Mouse (Mus musculus) forebrain, embryonic 12.5 days (tissue): ENCODE measurements around the gene Supt5. TPM values are rescaled to one million over a fixed set of nuclear protein-coding genes. Genes with fewer than 3 reads are reported as not detected.
A peak's percentile ranks its signal among the peaks of the same experiment; 100 is the strongest.

Experiments
- ATAC-seq: fragments of 200-750 bp; cut with Nextera tagmentation; 2 replicates; pipeline ENCODE4 v1.8.0; 2017; ENCODE audit warnings: moderate TSS enrichment; ENCODE audit not compliant: low FRiP score
- H3K27ac ChIP-seq: fragments of 300-500 bp; sonication (generic); 2 replicates; pipeline ENCODE4 v1.5.1; 2016; ENCODE audit warnings: mild to moderate bottlenecking
- H3K27me3 ChIP-seq: fragments of 300-500 bp; sonication (generic); 2 replicates; pipeline ENCODE4 v1.6.1; 2016; ENCODE audit warnings: mild to moderate bottlenecking
- H3K36me3 ChIP-seq: fragments of 300-500 bp; sonication (generic); replicated peaks from 2 replicates; pipeline ENCODE4 v1.6.1; 2016; ENCODE audit warnings: mild to moderate bottlenecking
- H3K4me1 ChIP-seq: fragments of 300-500 bp; sonication (generic); 2 replicates; pipeline ENCODE4 v1.6.1; 2016
- H3K4me2 ChIP-seq: fragments of 300-500 bp; sonication (generic); 2 replicates; pipeline ENCODE4 v1.6.1; 2016; ENCODE audit warnings: mild to moderate bottlenecking, moderate library complexity
- H3K4me3 ChIP-seq: fragments of 300-500 bp; sonication (generic); replicated peaks from 2 replicates; pipeline ENCODE4 v1.5.1; 2016; ENCODE audit warnings: mild to moderate bottlenecking
- H3K9ac ChIP-seq: fragments of 300-500 bp; sonication (generic); 2 replicates; pipeline ENCODE4 v1.6.1; 2016; ENCODE audit warnings: mild to moderate bottlenecking
- H3K9me3 ChIP-seq: fragments of 300-500 bp; sonication (generic); 2 replicates; pipeline ENCODE4 v1.6.1; 2016
- WGBS: fragments of 180-500 bp; shearing (Covaris S2); methylation state at CpG from one replicate; pipeline ENCODE4 v1.1.7; 2016; 5-methylcytosine and 5-hydroxymethylcytosine counted together
- polyA plus RNA-seq: library from polyadenylated mRNA; unstranded; fragments of >200 nt; fragmentation: Nextera tagmentation; extraction: Ambion mirVana; gene quantifications from 2 replicates; pipeline ENCODE4 v1.2.1, GENCODE M21; 2016

Supt5 gene
- polyA plus RNA-seq, 1 experiment from 2014 or later, result 106 TPM

- Histone ChIP-seq H3K36me3 (peaks cover 66% of the 10 kb centered on the region), H3K9ac (peak overlapping the region; percentile 25; the same call in 1 of the 2 replicates), H3K4me1 (peaks cover 22% of the 10 kb centered on the region), H3K27me3 (no peaks in the 10 kb centered on the region), H3K4me2 (peak overlapping the region; percentile 2; the same call in 1 of the 2 replicates), H3K27ac (peak overlapping the region; percentile 68), H3K9me3 (no peaks in the 10 kb centered on the region), H3K4me3 (no peak overlapping the region)
- ATAC-seq, result peak; percentile 34; the same call in 1 of the 2 replicates
- 0% methylated on average over 5 of the region's 5 CpGs for WGBS
These were observed 19.4 kb upstream of the Supt5 start for GRCm38 (mm10) chr7:28357984-28358383.

- H3K27me3 ChIP-seq, result no peaks in the 10 kb centered on the region
- H3K9ac ChIP-seq, result no peak overlapping the region
- no peak overlapping the region for H3K4me2 ChIP-seq
- H3K36me3 ChIP-seq, result peaks cover 63% of the 10 kb centered on the region
- H3K27ac ChIP-seq, result peak overlapping the region; percentile 68
- ATAC-seq, result peak; percentile 28; the same call in 1 of the 2 replicates
- 3% methylated on average over 5 of the region's 5 CpGs for WGBS
- H3K4me1 ChIP-seq, result peaks cover 24% of the 10 kb centered on the region
- H3K9me3 ChIP-seq, result no peaks in the 10 kb centered on the region
- no peak overlapping the region for H3K4me3 ChIP-seq
These were observed 18.4 kb upstream of the Supt5 start for GRCm38 (mm10) chr7:28356981-28357380.

- H3K4me3 ChIP-seq, result no peak overlapping the region
- peaks cover 50% of the 10 kb centered on the region for H3K36me3 ChIP-seq
- H3K4me2 ChIP-seq, result no peak overlapping the region
- no peak for ATAC-seq
- 90% methylated on average over 3 of the region's 3 CpGs for WGBS
- H3K9ac ChIP-seq, result no peak overlapping the region
- H3K4me1 ChIP-seq, result peaks cover 33% of the 10 kb centered on the region
- H3K9me3 ChIP-seq, result no peaks in the 10 kb centered on the region
- no peak overlapping the region for H3K27ac ChIP-seq
- H3K27me3 ChIP-seq, result no peaks in the 10 kb centered on the region
These were observed 16.7 kb upstream of the Supt5 start for GRCm38 (mm10) chr7:28355221-28355620.

- H3K9me3 ChIP-seq, result no peaks in the 10 kb centered on the region
- 93% methylated on average over 3 of the region's 3 CpGs for WGBS
- no peak overlapping the region for H3K9ac ChIP-seq
- ATAC-seq, result no peak
- H3K36me3 ChIP-seq, result peaks cover 43% of the 10 kb centered on the region
- H3K27me3 ChIP-seq, result no peaks in the 10 kb centered on the region
- H3K4me1 ChIP-seq, result peaks cover 40% of the 10 kb centered on the region
- H3K4me2 ChIP-seq, result no peak overlapping the region
- no peak overlapping the region for H3K4me3 ChIP-seq
- H3K27ac ChIP-seq, result no peak overlapping the region
These were observed 16.1 kb upstream of the Supt5 start for GRCm38 (mm10) chr7:28354596-28354995.

GRCm38 (mm10) chr7:28354113-28354581, 15.6 kb upstream of the Supt5 start:
- WGBS, result 93% methylated on average over 3 of the region's 3 CpGs
- no peak overlapping the region for H3K4me3 ChIP-seq

GRCm38 (mm10) chr7:28353267-28353666, 14.7 kb upstream of the Supt5 start:
- no peak for ATAC-seq
- H3K27ac ChIP-seq, result no peak overlapping the region
- no peak overlapping the region for H3K4me3 ChIP-seq
- H3K4me2 ChIP-seq, result no peak overlapping the region
- H3K27me3 ChIP-seq, result no peaks in the 10 kb centered on the region
- peaks cover 35% of the 10 kb centered on the region for H3K4me1 ChIP-seq
- H3K36me3 ChIP-seq, result peaks cover 34% of the 10 kb centered on the region
- no peaks in the 10 kb centered on the region for H3K9me3 ChIP-seq
- no peak overlapping the region for H3K9ac ChIP-seq
- WGBS, result 95% methylated on average over 2 of the region's 2 CpGs

More at GRCm38 (mm10) chr7:28354113-28354581, 15.6 kb upstream of the Supt5 start:
- H3K27me3 ChIP-seq, result no peaks in the 10 kb centered on the region
- H3K9me3 ChIP-seq, result no peaks in the 10 kb centered on the region
- H3K4me1 ChIP-seq, result peaks cover 42% of the 10 kb centered on the region
- H3K27ac ChIP-seq, result no peak overlapping the region
- H3K36me3 ChIP-seq, result peaks cover 39% of the 10 kb centered on the region
- H3K9ac ChIP-seq, result no peak overlapping the region
- no peak overlapping the region for H3K4me2 ChIP-seq
- no peak for ATAC-seq

GRCm38 (mm10) chr7:28351676-28352191, 13.2 kb upstream of the Supt5 start:
- H3K36me3 ChIP-seq, result peaks cover 34% of the 10 kb centered on the region
- no peaks in the 10 kb centered on the region for H3K9me3 ChIP-seq
- peak overlapping the region; percentile 92 for H3K4me3 ChIP-seq
- ATAC-seq, result no peak
- peak overlapping the region; percentile 96 for H3K9ac ChIP-seq
- H3K4me1 ChIP-seq, result peaks cover 20% of the 10 kb centered on the region
- H3K27me3 ChIP-seq, result no peaks in the 10 kb centered on the region
- no peak overlapping the region for H3K27ac ChIP-seq
- peak overlapping the region; percentile 86 for H3K4me2 ChIP-seq
- 49% methylated on average over 4 of the region's 4 CpGs for WGBS

- H3K27ac ChIP-seq, result peak within 1 kb of the TSS; percentile 83
- H3K36me3 ChIP-seq, result peaks cover 33% of the 10 kb centered on the region
- under 1% methylated on average over 50 of the region's 50 CpGs for WGBS
- peak within 1 kb of the TSS; percentile 86 for H3K4me2 ChIP-seq
- peak within 1 kb of the TSS; percentile 92 for H3K4me3 ChIP-seq
- H3K4me1 ChIP-seq, result peaks cover 20% of the 10 kb centered on the region
- peak within 1 kb of the TSS; percentile 96 for H3K9ac ChIP-seq
- ATAC-seq, result peak; percentile 91
- no peaks in the 10 kb centered on the region for H3K27me3 ChIP-seq
- H3K9me3 ChIP-seq, result no peaks in the 10 kb centered on the region
These were observed 11.8 kb upstream of the Supt5 start, which contains the start of gene Rps16 for GRCm38 (mm10) chr7:28350155-28350883. TSS of gene Rps16 (plus strand) at chr7:28350652.

- Histone ChIP-seq H3K4me2 (no peak overlapping the region), H3K27ac (no peak overlapping the region), H3K36me3 (peaks cover 16% of the 10 kb centered on the region), H3K9me3 (no peaks in the 10 kb centered on the region), H3K27me3 (no peaks in the 10 kb centered on the region), H3K4me3 (no peak overlapping the region; the same call in 1 of the 2 replicates), H3K9ac (no peak overlapping the region), H3K4me1 (peaks cover 23% of the 10 kb centered on the region)
- ATAC-seq, result no peak
- 90% methylated on average over 7 of the region's 7 CpGs for WGBS
These were observed 10.1 kb upstream of the Supt5 start for GRCm38 (mm10) chr7:28348601-28349000.

- no peaks in the 10 kb centered on the region for H3K27me3 ChIP-seq
- peaks cover 8% of the 10 kb centered on the region for H3K36me3 ChIP-seq
- H3K9me3 ChIP-seq, result no peaks in the 10 kb centered on the region
- no peak overlapping the region for H3K4me3 ChIP-seq
- peaks cover 23% of the 10 kb centered on the region for H3K4me1 ChIP-seq
- H3K9ac ChIP-seq, result peak overlapping the region; percentile 29; the same call in 1 of the 2 replicates
- H3K27ac ChIP-seq, result no peak overlapping the region
- no peak for ATAC-seq
- H3K4me2 ChIP-seq, result no peak overlapping the region
- WGBS, result 85% methylated on average over 3 of the region's 3 CpGs
These were observed 9.2 kb upstream of the Supt5 start for GRCm38 (mm10) chr7:28347746-28348145.

GRCm38 (mm10) chr7:28344637-28345036, 6.1 kb upstream of the Supt5 start:
- no peak overlapping the region for H3K27ac ChIP-seq
- no peak; the same call in 1 of the 2 replicates for ATAC-seq
- H3K27me3 ChIP-seq, result peaks cover 10% of the 10 kb centered on the region; the same call in 1 of the 2 replicates
- peaks cover 6% of the 10 kb centered on the region for H3K4me1 ChIP-seq
- no peak overlapping the region for H3K9ac ChIP-seq
- no peak overlapping the region for H3K4me3 ChIP-seq
- no peaks in the 10 kb centered on the region for H3K9me3 ChIP-seq
- 9% methylated on average over 4 of the region's 4 CpGs for WGBS
- no peaks in the 10 kb centered on the region for H3K36me3 ChIP-seq
- no peak overlapping the region for H3K4me2 ChIP-seq

GRCm38 (mm10) chr7:28341381-28341780, 2.8 kb upstream of the Supt5 start:
- Histone ChIP-seq H3K36me3 (no peaks in the 10 kb centered on the region), H3K4me3 (no peak overlapping the region), H3K4me1 (peaks cover 16% of the 10 kb centered on the region), H3K9ac (no peak overlapping the region), H3K27ac (no peak overlapping the region), H3K4me2 (no peak overlapping the region), H3K27me3 (peaks cover 10% of the 10 kb centered on the region; the same call in 1 of the 2 replicates), H3K9me3 (no peaks in the 10 kb centered on the region)
- 51% methylated on average over 7 of the region's 7 CpGs for WGBS
- ATAC-seq, result no peak
